Mouse (Mus musculus): ENCODE results near the gene Hs3st4.

Gene Hs3st4

GRCm38 (mm10) chr7:124347218-124348017 lies 364.7 kb downstream of the Hs3st4 start:
- DNase-seq (ENCODE audit: low spot score in 2 of 2) = no peak

GRCm38 (mm10) chr7:124354035-124354434 lies 371.4 kb downstream of the Hs3st4 start:
- no peak for DNase-seq (ENCODE audit: low spot score in 2 of 2)

GRCm38 (mm10) chr7:124358068-124358467 lies 375.4 kb downstream of the Hs3st4 start:
- no peak for DNase-seq (ENCODE audit: low spot score in 2 of 2)

- no peak for DNase-seq (ENCODE audit: low spot score in 2 of 2)
Measured at GRCm38 (mm10) chr7:124359836-124360235, 377.2 kb downstream of the Hs3st4 start.

GRCm38 (mm10) chr7:124372297-124372696 lies 389.6 kb downstream of the Hs3st4 start:
- DNase-seq (ENCODE audit: low spot score in 2 of 2) = no peak

GRCm38 (mm10) chr7:124372697-124373096 lies 390.0 kb downstream of the Hs3st4 start:
- no peak for DNase-seq (ENCODE audit: low spot score in 2 of 2)

- DNase-seq (ENCODE audit: low spot score in 2 of 2) = no peak
Measured at GRCm38 (mm10) chr7:124383489-124383888, 400.8 kb downstream of the Hs3st4 start.

- no peak for DNase-seq (ENCODE audit: low spot score in 2 of 2)
Measured at GRCm38 (mm10) chr7:124399184-124399583, 416.5 kb downstream of the Hs3st4 start.

GRCm38 (mm10) chr7:124426951-124427350 lies 444.3 kb downstream of the Hs3st4 start:
- DNase-seq (ENCODE audit: low spot score in 2 of 2) = no peak
